Mouse (Mus musculus) forebrain, embryonic 16.5 days (tissue): ENCODE results near the gene Lrch1. TPM values are rescaled to one million over a fixed set of nuclear protein-coding genes. Genes with fewer than 3 reads are reported as not detected.

Experiments used
- ATAC-seq: fragments of 200-750 bp; cut with Nextera tagmentation; 2 replicates; pipeline ENCODE4 v1.8.0; 2017; ENCODE audit warnings: mild to moderate bottlenecking, moderate library complexity
- H3K27ac ChIP-seq: fragments of 300-500 bp; sonication (generic); 2 replicates; pipeline ENCODE4 v1.5.1; 2014; ENCODE audit warnings: low read length, control low read depth
- H3K27me3 ChIP-seq: fragments of 300-500 bp; sonication (generic); replicated peaks from 2 replicates; pipeline ENCODE4 v1.6.1; 2014; ENCODE audit warnings: low read length; ENCODE audit not compliant: control insufficient read depth, insufficient read depth
- H3K36me3 ChIP-seq: fragments of 300-500 bp; sonication (generic); 2 replicates; pipeline ENCODE4 v1.6.1; 2014; ENCODE audit not compliant: control insufficient read depth, insufficient read depth
- H3K4me1 ChIP-seq: fragments of 300-500 bp; sonication (generic); replicated peaks from 2 replicates; pipeline ENCODE4 v1.6.1; 2014; ENCODE audit warnings: low read length; ENCODE audit not compliant: control insufficient read depth, insufficient read depth
- H3K4me2 ChIP-seq: fragments of 300-500 bp; sonication (generic); 2 replicates; pipeline ENCODE4 v1.6.1; 2014; ENCODE audit warnings: mild to moderate bottlenecking, low read length, control low read depth
- H3K4me3 ChIP-seq: fragments of 300-500 bp; sonication (generic); replicated peaks from 2 replicates; pipeline ENCODE4 v1.5.1; 2014; ENCODE audit warnings: mild to moderate bottlenecking, low read length, control low read depth
- H3K9ac ChIP-seq: fragments of 300-500 bp; sonication (generic); replicated peaks from 2 replicates; pipeline ENCODE4 v1.6.1; 2014; ENCODE audit warnings: low read depth, low read length, control low read depth
- H3K9me3 ChIP-seq: fragments of 300-500 bp; sonication (generic); 2 replicates; pipeline ENCODE4 v1.6.1; 2016; ENCODE audit warnings: low read length; ENCODE audit not compliant: control insufficient read depth
- WGBS: fragments of 180-500 bp; shearing (Covaris S2); extraction: QIAGEN DNeasy Blood & Tissue Kit; methylation state at CpG from one replicate; pipeline ENCODE4 v1.1.7; 2014; 5-methylcytosine and 5-hydroxymethylcytosine counted together
- polyA plus RNA-seq: library from polyadenylated mRNA; unstranded; fragments of >200 nt; fragmentation: Nextera tagmentation; extraction: Ambion mirVana; gene quantifications from 2 replicates; pipeline ENCODE4 v1.2.1, GENCODE M21; 2015

Gene Lrch1
- polyA plus RNA-seq, 1 experiment from 2014 or later = 12.5 TPM

GRCm38 (mm10) chr14:74907706-74908105, 40.0 kb downstream of the Lrch1 start:
- Histone ChIP-seq H3K9ac (no peak overlapping the region), H3K36me3 (no peaks in the 10 kb centered on the region), H3K4me2 (no peak overlapping the region), H3K4me3 (no peak overlapping the region), H3K9me3 (no peaks in the 10 kb centered on the region), H3K4me1 (peaks cover 9% of the 10 kb centered on the region), H3K27ac (peak overlapping the region; percentile 88), H3K27me3 (no peaks in the 10 kb centered on the region)
- 44% methylated on average over 8 of the region's 8 CpGs for WGBS
- ATAC-seq = peak; percentile 75

- 83% methylated on average over 3 of the region's 3 CpGs for WGBS
- no peaks in the 10 kb centered on the region for H3K9me3 ChIP-seq
Measured at GRCm38 (mm10) chr14:74905990-74906389, 41.7 kb downstream of the Lrch1 start.

GRCm38 (mm10) chr14:74904442-74904841, 43.2 kb downstream of the Lrch1 start:
- 91% methylated on average over 5 of the region's 5 CpGs for WGBS
- no peaks in the 10 kb centered on the region for H3K9me3 ChIP-seq
- no peak overlapping the region for H3K9ac ChIP-seq
- no peak overlapping the region for H3K4me3 ChIP-seq
- no peak overlapping the region for H3K4me2 ChIP-seq
- peaks cover 9% of the 10 kb centered on the region for H3K4me1 ChIP-seq
- no peaks in the 10 kb centered on the region for H3K27me3 ChIP-seq
- ATAC-seq = no peak
- H3K27ac ChIP-seq = no peak overlapping the region
- no peaks in the 10 kb centered on the region for H3K36me3 ChIP-seq

More at GRCm38 (mm10) chr14:74905990-74906389, 41.7 kb downstream of the Lrch1 start:
- Histone ChIP-seq H3K4me2 (no peak overlapping the region), H3K9ac (no peak overlapping the region), H3K4me1 (peaks cover 9% of the 10 kb centered on the region), H3K4me3 (no peak overlapping the region), H3K27me3 (no peaks in the 10 kb centered on the region), H3K27ac (no peak overlapping the region), H3K36me3 (no peaks in the 10 kb centered on the region)
- no peak for ATAC-seq

GRCm38 (mm10) chr14:74903047-74903446, 44.6 kb downstream of the Lrch1 start:
- no peak overlapping the region for H3K4me3 ChIP-seq
- ATAC-seq = no peak

GRCm38 (mm10) chr14:74900705-74901369, 46.8 kb downstream of the Lrch1 start:
- Histone ChIP-seq H3K4me2 (no peak overlapping the region), H3K36me3 (no peaks in the 10 kb centered on the region), H3K9me3 (no peaks in the 10 kb centered on the region), H3K27me3 (no peaks in the 10 kb centered on the region), H3K4me1 (no peaks in the 10 kb centered on the region; the same call in 1 of the 2 replicates), H3K27ac (no peak overlapping the region), H3K4me3 (no peak overlapping the region), H3K9ac (no peak overlapping the region)
- WGBS = 51% methylated on average over 8 of the region's 8 CpGs
- no peak for ATAC-seq

More at GRCm38 (mm10) chr14:74903047-74903446, 44.6 kb downstream of the Lrch1 start:
- Histone ChIP-seq H3K9ac (no peak overlapping the region), H3K36me3 (no peaks in the 10 kb centered on the region), H3K27me3 (no peaks in the 10 kb centered on the region), H3K9me3 (no peaks in the 10 kb centered on the region), H3K4me1 (peaks cover 7% of the 10 kb centered on the region), H3K4me2 (no peak overlapping the region), H3K27ac (no peak overlapping the region)
- 85% methylated on average over 4 of the region's 4 CpGs for WGBS

- Histone ChIP-seq H3K9me3 (no peaks in the 10 kb centered on the region), H3K4me2 (no peak overlapping the region), H3K27me3 (no peaks in the 10 kb centered on the region), H3K4me3 (no peak overlapping the region), H3K27ac (no peak overlapping the region), H3K36me3 (no peaks in the 10 kb centered on the region), H3K9ac (no peak overlapping the region), H3K4me1 (no peaks in the 10 kb centered on the region)
- 55% methylated on average over 13 of the region's 13 CpGs for WGBS
- ATAC-seq = no peak
Measured at GRCm38 (mm10) chr14:74899953-74900704, 47.5 kb downstream of the Lrch1 start.

GRCm38 (mm10) chr14:74898939-74899338, 48.7 kb downstream of the Lrch1 start:
- H3K4me2 ChIP-seq = no peak overlapping the region
- H3K9ac ChIP-seq = no peak overlapping the region
- H3K36me3 ChIP-seq = no peaks in the 10 kb centered on the region
- ATAC-seq = no peak
- no peak overlapping the region for H3K27ac ChIP-seq
- 77% methylated on average over 5 of the region's 5 CpGs for WGBS
- H3K4me1 ChIP-seq = no peaks in the 10 kb centered on the region
- no peak overlapping the region for H3K4me3 ChIP-seq
- H3K27me3 ChIP-seq = no peaks in the 10 kb centered on the region
- H3K9me3 ChIP-seq = no peaks in the 10 kb centered on the region

- WGBS = 54% methylated on average over 6 of the region's 6 CpGs
- Histone ChIP-seq H3K27ac (no peak overlapping the region), H3K4me1 (no peaks in the 10 kb centered on the region; the same call in 1 of the 2 replicates), H3K9ac (no peak overlapping the region), H3K27me3 (no peaks in the 10 kb centered on the region), H3K4me2 (no peak overlapping the region), H3K36me3 (no peaks in the 10 kb centered on the region), H3K9me3 (no peaks in the 10 kb centered on the region), H3K4me3 (no peak overlapping the region)
- ATAC-seq = peak; percentile 68
Measured at GRCm38 (mm10) chr14:74893693-74894092, 54.0 kb downstream of the Lrch1 start.

GRCm38 (mm10) chr14:74893085-74893648, 54.5 kb downstream of the Lrch1 start:
- H3K4me2 ChIP-seq = no peak overlapping the region
- 73% methylated on average over 3 of the region's 3 CpGs for WGBS
- H3K36me3 ChIP-seq = no peaks in the 10 kb centered on the region
- H3K9ac ChIP-seq = no peak overlapping the region
- no peaks in the 10 kb centered on the region for H3K27me3 ChIP-seq
- H3K4me1 ChIP-seq = no peaks in the 10 kb centered on the region; the same call in 1 of the 2 replicates
- no peaks in the 10 kb centered on the region for H3K9me3 ChIP-seq
- no peak overlapping the region for H3K4me3 ChIP-seq
- H3K27ac ChIP-seq = no peak overlapping the region
- ATAC-seq = peak; percentile 45
